Mouse (Mus musculus) lung, postnatal 0 days (tissue): Measurements from ENCODE around the gene Lrrfip1.

ENCODE experiments used
- CTCF ChIP-seq: IDR thresholded peaks from 2 replicates; pipeline ENCODE4 v1.5.1; 2016; ENCODE audit warnings: antibody characterized with exemption, mild to moderate bottlenecking
- EP300 ChIP-seq: IDR thresholded peaks from 2 replicates; pipeline ENCODE4 v1.6.1; 2016; ENCODE audit warnings: antibody characterized with exemption, mild to moderate bottlenecking, control low read depth

- TF ChIP-seq CTCF = no peak
- no peak for TF ChIP-seq EP300
These were observed 33.0 kb downstream of the Lrrfip1 start for GRCm38 (mm10) chr1:91031547-91031946.
